Mouse (Mus musculus): ENCODE results near the gene Glra1. TPM values are rescaled to one million over a fixed set of nuclear protein-coding genes. Genes with fewer than 3 reads are reported as not detected.

Glra1 gene
- total RNA-seq, 2 experiments from 2014 or later, result 0.52 to 0.56 TPM

- DNase-seq (ENCODE audit: low spot score in 2 of 2), result peak; percentile 70 to 87
Measured at GRCm38 (mm10) chr11:55518806-55519674, 89.0 kb downstream of the Glra1 start.

- no peak for DNase-seq (ENCODE audit: low spot score in 2 of 2)
Measured at GRCm38 (mm10) chr11:55517666-55518065, 90.3 kb downstream of the Glra1 start.

- DNase-seq (ENCODE audit: low spot score in 2 of 2), result peak in 1 of 2 experiments; percentile 27
Measured at GRCm38 (mm10) chr11:55511374-55511773, 96.6 kb downstream of the Glra1 start.

- DNase-seq (ENCODE audit: low spot score in 2 of 2), result no peak
Measured at GRCm38 (mm10) chr11:55505485-55505884, 102.5 kb downstream of the Glra1 start.

GRCm38 (mm10) chr11:55502886-55503285 is 105.1 kb downstream of the Glra1 start:
- no peak for DNase-seq (ENCODE audit: low spot score in 2 of 2)

- no peak for DNase-seq (ENCODE audit: low spot score in 2 of 2)
Measured at GRCm38 (mm10) chr11:55501955-55502531, 106.0 kb downstream of the Glra1 start.

- DNase-seq (ENCODE audit: low spot score in 2 of 2), result peak in 1 of 2 experiments; percentile 46
Measured at GRCm38 (mm10) chr11:55497885-55498284, 110.1 kb downstream of the Glra1 start.

GRCm38 (mm10) chr11:55496158-55496557 is 111.8 kb downstream of the Glra1 start:
- DNase-seq (ENCODE audit: low spot score in 2 of 2), result no peak

- no peak for DNase-seq (ENCODE audit: low spot score in 2 of 2)
Measured at GRCm38 (mm10) chr11:55485443-55485842, 122.6 kb downstream of the Glra1 start.

GRCm38 (mm10) chr11:55473219-55473618 is 134.8 kb downstream of the Glra1 start:
- DNase-seq (ENCODE audit: low spot score in 2 of 2), result no peak

GRCm38 (mm10) chr11:55471467-55471866 is 136.5 kb downstream of the Glra1 start:
- no peak for DNase-seq (ENCODE audit: low spot score in 2 of 2)

- no peak for DNase-seq (ENCODE audit: low spot score in 2 of 2)
Measured at GRCm38 (mm10) chr11:55470761-55471160, 137.2 kb downstream of the Glra1 start.

GRCm38 (mm10) chr11:55469923-55470691 is 137.9 kb downstream of the Glra1 start:
- DNase-seq (ENCODE audit: low spot score in 2 of 2), result peak in 1 of 2 experiments; percentile 27

- DNase-seq (ENCODE audit: low spot score in 2 of 2), result peak; percentile 99 to 100
Measured at GRCm38 (mm10) chr11:55469048-55469843, 138.8 kb downstream of the Glra1 start, which contains the start of gene G3bp1. Gene G3bp1 (plus strand): TSS chr11:55469685.

GRCm38 (mm10) chr11:55468611-55469047 is 139.4 kb downstream of the Glra1 start:
- DNase-seq (ENCODE audit: low spot score in 2 of 2), result no peak

- DNase-seq (ENCODE audit: low spot score in 2 of 2), result no peak
Measured at GRCm38 (mm10) chr11:55468012-55468411, 140.0 kb downstream of the Glra1 start.

GRCm38 (mm10) chr11:55465177-55465576 is 142.8 kb downstream of the Glra1 start:
- DNase-seq (ENCODE audit: low spot score in 2 of 2), result no peak

- no peak for DNase-seq (ENCODE audit: low spot score in 2 of 2)
Measured at GRCm38 (mm10) chr11:55464707-55465106, 143.3 kb downstream of the Glra1 start.

Measured in layer of hippocampus, adult 18-20 months (tissue).